Mouse (Mus musculus): ENCODE measurements around the gene Gm49391. TPM values are rescaled to one million over a fixed set of nuclear protein-coding genes. Genes with fewer than 3 reads are reported as not detected.
"Not testable (repeated sequence)": the region's sequence is repeated elsewhere in the genome, so short reads cannot be mapped to it uniquely, and the experiment has no call there.

Gene Gm49391
- polyA plus RNA-seq (2014; fragmentation: Nextera tagmentation; extraction: Ambion mirVana), result 2.0 TPM in 1 of 2 replicates, not detected in the other

DNA sequence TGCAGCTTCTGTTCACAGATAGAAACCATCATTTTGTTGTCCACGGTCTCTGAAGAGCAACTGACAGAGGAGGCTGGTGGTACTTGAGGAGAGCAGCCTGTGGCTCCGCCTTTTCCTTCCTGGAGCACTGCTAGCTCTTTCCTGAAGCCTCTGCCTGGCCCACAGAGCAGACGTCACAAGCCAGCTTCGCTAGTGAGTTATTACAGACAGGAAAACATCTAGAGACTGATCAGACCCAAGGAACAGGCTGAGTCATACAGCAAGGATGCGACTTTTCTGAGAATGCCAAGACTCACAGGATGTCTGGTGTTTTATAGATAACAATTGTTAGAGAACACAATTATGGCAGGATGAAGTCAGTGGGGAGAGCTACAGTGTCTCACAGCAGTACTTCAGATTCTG, at the start of gene Gm49391, which contains the start of gene Ctla2a:
Gm49391 (minus strand) TSS at position 72 of the 402 bp plus-strand sequence.
Ctla2a (minus strand) TSS at position 126 of the 402 bp plus-strand sequence.
- no peak within 1 kb of the TSS for H3K9ac ChIP-seq
- ATAC-seq (ENCODE audit: low FRiP score) (no peak), DNase-seq (ENCODE audit: low spot score) (no peak)
- 75% methylated on average over 5 of the region's 5 CpGs for WGBS
- no peak within 1 kb of the TSS for H3K4me2 ChIP-seq (replicated peaks)
- no peaks in the 10 kb centered on the region for H3K4me1 ChIP-seq (replicated peaks; ENCODE audit: control insufficient read depth, insufficient read depth, low read length)
- H3K4me3 ChIP-seq (replicated peaks; ENCODE audit: low read length), result no peak within 1 kb of the TSS
- H3K27me3 ChIP-seq (ENCODE audit: control insufficient read depth, insufficient read depth, low read length), result no peaks in the 10 kb centered on the region
- no peaks in the 10 kb centered on the region for H3K36me3 ChIP-seq (replicated peaks; ENCODE audit: control insufficient read depth, insufficient read depth)
- peaks cover 10% of the 10 kb centered on the region; the same call in 1 of the 2 replicates for H3K9me3 ChIP-seq (ENCODE audit: control insufficient read depth, low read length)
- H3K27ac ChIP-seq, result no peak within 1 kb of the TSS

DNA sequence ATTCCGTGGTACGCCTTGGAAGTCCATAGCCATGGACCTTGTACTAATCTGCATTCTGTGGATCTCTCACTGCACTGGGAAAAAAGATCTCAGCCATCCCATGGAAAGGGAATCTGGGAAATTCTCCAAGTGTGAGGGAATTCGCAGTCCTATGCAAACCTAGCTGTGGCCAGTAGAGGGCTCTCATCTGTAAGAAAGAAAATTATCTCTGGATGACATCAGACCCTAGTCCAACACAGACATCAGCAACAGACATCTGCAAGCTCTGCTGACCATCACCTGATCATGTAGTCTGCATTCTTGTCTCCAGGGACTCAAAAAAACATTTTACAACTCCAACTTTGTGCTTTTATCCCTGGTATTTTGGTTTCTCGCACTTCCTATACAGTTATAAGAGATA, 35.9 kb upstream of the Gm49391 start:
- H3K4me2 ChIP-seq (replicated peaks); H3K27ac ChIP-seq; DNase-seq (ENCODE audit: low spot score); H3K9ac ChIP-seq; H3K27me3 ChIP-seq (ENCODE audit: control insufficient read depth, insufficient read depth, low read length); H3K4me1 ChIP-seq (replicated peaks; ENCODE audit: control insufficient read depth, insufficient read depth, low read length); H3K4me3 ChIP-seq (replicated peaks; ENCODE audit: low read length); ATAC-seq (ENCODE audit: low FRiP score); H3K36me3 ChIP-seq (replicated peaks; ENCODE audit: control insufficient read depth, insufficient read depth); H3K9me3 ChIP-seq (ENCODE audit: control insufficient read depth, low read length): not testable (repeated sequence)
- WGBS, result 74% methylated on average over 4 of the region's 4 CpGs

DNA sequence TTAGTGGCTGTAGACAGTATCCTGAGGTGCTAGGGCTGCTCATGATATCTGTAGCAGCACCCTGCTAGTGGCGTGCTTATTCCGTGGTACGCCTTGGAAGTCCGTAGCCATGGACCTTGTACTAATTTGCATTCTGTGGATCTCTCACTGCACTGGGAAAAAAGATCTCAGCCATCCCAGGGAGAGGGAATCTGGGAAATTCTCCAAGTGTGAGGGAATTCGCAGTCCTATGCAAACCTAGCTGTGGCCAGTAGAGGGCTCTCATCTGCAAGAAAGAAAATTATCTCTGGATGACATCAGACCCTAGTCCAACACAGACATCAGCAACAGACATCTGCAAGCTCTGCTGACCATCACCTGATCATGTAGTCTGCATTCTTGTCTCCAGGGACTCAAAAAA, 27.6 kb upstream of the Gm49391 start:
- H3K27ac ChIP-seq; H3K4me3 ChIP-seq (replicated peaks; ENCODE audit: low read length); H3K4me2 ChIP-seq (replicated peaks); H3K4me1 ChIP-seq (replicated peaks; ENCODE audit: control insufficient read depth, insufficient read depth, low read length); DNase-seq (ENCODE audit: low spot score); H3K9me3 ChIP-seq (ENCODE audit: control insufficient read depth, low read length); H3K27me3 ChIP-seq (ENCODE audit: control insufficient read depth, insufficient read depth, low read length); H3K36me3 ChIP-seq (replicated peaks; ENCODE audit: control insufficient read depth, insufficient read depth); H3K9ac ChIP-seq; ATAC-seq (ENCODE audit: low FRiP score): not testable (repeated sequence)
- WGBS, result 35% methylated on average over 5 of the region's 5 CpGs

DNA sequence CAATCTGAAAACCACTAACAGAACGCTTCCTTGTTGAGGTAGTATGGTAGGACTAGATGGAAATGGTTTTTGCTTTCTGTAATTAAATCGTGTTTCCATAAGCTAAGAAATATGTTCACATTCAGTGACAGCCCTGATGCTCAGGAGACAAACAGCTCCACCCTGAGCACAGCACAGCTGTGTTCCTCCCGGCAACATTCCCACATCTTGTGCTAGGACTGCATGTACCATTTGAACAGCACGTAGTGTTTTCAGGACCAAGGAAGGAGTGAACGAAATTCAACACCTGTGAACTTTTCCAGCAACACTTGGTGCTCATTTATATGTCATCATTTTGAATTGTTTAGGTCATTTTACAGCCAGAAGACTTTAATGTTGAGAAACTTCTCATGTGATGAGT, 25.3 kb upstream of the Gm49391 start:
- Histone ChIP-seq H3K9ac (no peak overlapping the region), H3K27me3 (ENCODE audit: control insufficient read depth, insufficient read depth, low read length) (no peaks in the 10 kb centered on the region), H3K4me2 (replicated peaks) (no peak overlapping the region), H3K4me3 (replicated peaks; ENCODE audit: low read length) (no peak overlapping the region), H3K36me3 (replicated peaks; ENCODE audit: control insufficient read depth, insufficient read depth) (no peaks in the 10 kb centered on the region), H3K9me3 (ENCODE audit: control insufficient read depth, low read length) (peaks cover 25% of the 10 kb centered on the region), H3K4me1 (replicated peaks; ENCODE audit: control insufficient read depth, insufficient read depth, low read length) (no peaks in the 10 kb centered on the region), H3K27ac (no peak overlapping the region)
- DNase-seq (ENCODE audit: low spot score) (no peak), ATAC-seq (ENCODE audit: low FRiP score) (no peak)
- 71% methylated on average over 5 of the region's 5 CpGs for WGBS

DNA sequence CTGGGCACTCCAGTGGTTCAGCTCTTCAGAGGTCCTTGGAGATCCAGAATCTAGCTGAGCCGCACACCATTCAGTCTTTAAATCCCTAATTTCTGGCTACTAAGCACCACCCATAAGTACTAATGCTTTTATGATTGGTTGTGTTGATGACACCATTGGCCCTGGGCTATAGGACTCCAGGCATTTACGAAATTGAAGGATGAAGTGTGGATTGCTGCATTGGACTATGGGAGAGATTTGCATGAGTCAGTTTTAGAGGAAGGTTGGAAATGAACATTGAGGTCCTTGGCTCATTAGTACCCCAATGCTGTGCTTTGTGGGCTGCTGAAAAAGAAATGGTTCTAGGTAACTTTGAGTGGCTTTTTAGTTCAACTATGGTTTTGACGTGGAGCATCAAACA, 5.5 kb upstream of the Gm49391 start, which contains the start of gene Tpbpa:
Tpbpa (minus strand) TSS at position 101 of the 400 bp plus-strand sequence.
- not testable (repeated sequence) for H3K27me3 ChIP-seq (ENCODE audit: control insufficient read depth, insufficient read depth, low read length); H3K9ac ChIP-seq; H3K4me2 ChIP-seq (replicated peaks); H3K4me1 ChIP-seq (replicated peaks; ENCODE audit: control insufficient read depth, insufficient read depth, low read length); ATAC-seq (ENCODE audit: low FRiP score); H3K36me3 ChIP-seq (replicated peaks; ENCODE audit: control insufficient read depth, insufficient read depth); H3K27ac ChIP-seq; H3K4me3 ChIP-seq (replicated peaks; ENCODE audit: low read length); DNase-seq (ENCODE audit: low spot score)
- WGBS, result 80% methylated on average over 3 of the region's 3 CpGs
- H3K9me3 ChIP-seq (ENCODE audit: control insufficient read depth, low read length), result peaks cover 24% of the 10 kb centered on the region

DNA sequence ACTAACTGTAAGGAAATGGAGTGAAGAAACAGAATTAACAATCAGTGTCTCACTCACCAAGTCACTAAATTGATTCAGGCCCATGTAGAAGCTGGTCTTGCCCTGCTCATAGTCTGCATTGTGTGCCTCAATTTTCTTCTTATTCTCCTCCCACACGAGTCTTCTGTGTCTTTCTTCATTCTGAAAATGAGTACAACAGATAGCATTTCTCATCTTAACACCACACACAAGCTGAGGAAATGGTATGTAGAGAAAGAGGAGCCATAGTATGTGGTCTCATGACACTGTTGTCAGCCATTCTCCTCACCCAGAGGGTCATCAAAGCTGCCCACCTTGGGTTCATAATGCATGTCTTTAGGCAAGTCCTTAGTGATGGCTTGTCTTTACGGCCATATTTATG, 881 bp downstream of the Gm49391 start, which contains the start of gene Gm49393:
Gm49393 (minus strand) TSS at position 101 of the 400 bp plus-strand sequence.
- not testable (repeated sequence) for H3K4me1 ChIP-seq (replicated peaks; ENCODE audit: control insufficient read depth, insufficient read depth, low read length); DNase-seq (ENCODE audit: low spot score); ATAC-seq (ENCODE audit: low FRiP score); H3K27me3 ChIP-seq (ENCODE audit: control insufficient read depth, insufficient read depth, low read length); H3K4me3 ChIP-seq (replicated peaks; ENCODE audit: low read length); H3K9ac ChIP-seq; H3K4me2 ChIP-seq (replicated peaks); H3K27ac ChIP-seq; H3K36me3 ChIP-seq (replicated peaks; ENCODE audit: control insufficient read depth, insufficient read depth); H3K9me3 ChIP-seq (ENCODE audit: control insufficient read depth, low read length)
- WGBS, result 72% methylated on average over 2 of the region's 2 CpGs

DNA sequence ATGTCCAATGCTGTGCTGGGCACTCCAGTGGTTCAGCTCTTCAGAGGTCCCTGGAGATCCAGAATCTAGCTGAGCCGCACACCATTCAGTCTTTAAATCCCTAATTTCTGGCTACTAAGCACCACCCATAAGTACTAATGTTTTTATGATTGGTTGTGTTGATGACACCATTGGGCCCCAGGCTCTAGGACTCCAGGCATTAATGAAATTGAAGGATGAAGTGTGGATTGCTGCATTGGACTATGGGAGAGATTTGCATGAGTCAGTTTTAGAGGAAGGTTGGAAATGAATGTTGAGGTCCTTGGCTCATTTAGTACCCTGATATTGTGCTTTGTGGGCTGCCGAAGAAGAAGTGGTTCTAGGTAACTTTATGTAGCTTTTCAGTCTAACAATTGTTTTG, 31.6 kb downstream of the Gm49391 start, which contains the start of gene Tpbpb:
Tpbpb (minus strand) TSS at position 101 of the 400 bp plus-strand sequence.
- H3K27me3 ChIP-seq (ENCODE audit: control insufficient read depth, insufficient read depth, low read length); ATAC-seq (ENCODE audit: low FRiP score); H3K9ac ChIP-seq; H3K27ac ChIP-seq; H3K4me2 ChIP-seq (replicated peaks); H3K9me3 ChIP-seq (ENCODE audit: control insufficient read depth, low read length); DNase-seq (ENCODE audit: low spot score); H3K36me3 ChIP-seq (replicated peaks; ENCODE audit: control insufficient read depth, insufficient read depth); H3K4me3 ChIP-seq (replicated peaks; ENCODE audit: low read length); H3K4me1 ChIP-seq (replicated peaks; ENCODE audit: control insufficient read depth, insufficient read depth, low read length): not testable (repeated sequence)
- WGBS, result 82% methylated on average over 2 of the region's 2 CpGs

DNA sequence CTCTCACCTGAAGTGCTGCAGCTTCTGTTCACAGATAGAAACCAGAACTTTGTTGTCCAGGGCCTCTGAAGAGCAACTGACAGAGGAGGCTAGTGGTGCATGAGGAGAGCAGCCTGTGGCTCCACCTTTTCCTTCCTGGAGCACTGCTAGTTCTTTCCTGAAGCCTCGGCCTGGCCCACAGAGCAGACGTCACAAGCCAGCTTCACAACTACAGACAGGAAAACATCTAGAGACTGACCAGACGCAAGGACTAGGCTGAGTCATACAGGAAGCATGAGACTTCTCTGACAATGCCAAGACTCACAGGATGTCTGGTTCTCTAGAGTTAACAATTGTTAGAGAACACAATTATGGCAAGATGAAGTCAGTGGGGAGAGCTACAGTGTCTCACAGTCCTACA, 39.0 kb downstream of the Gm49391 start, which contains the start of gene Ctla2b:
Ctla2b (minus strand) TSS at position 120 of the 400 bp plus-strand sequence.
- ATAC-seq (ENCODE audit: low FRiP score) (no peak), DNase-seq (ENCODE audit: low spot score) (no peak)
- Histone ChIP-seq H3K27me3 (ENCODE audit: control insufficient read depth, insufficient read depth, low read length) (no peaks in the 10 kb centered on the region), H3K9ac (no peak within 1 kb of the TSS), H3K36me3 (replicated peaks; ENCODE audit: control insufficient read depth, insufficient read depth) (no peaks in the 10 kb centered on the region), H3K4me2 (replicated peaks) (no peak within 1 kb of the TSS), H3K4me1 (replicated peaks; ENCODE audit: control insufficient read depth, insufficient read depth, low read length) (no peaks in the 10 kb centered on the region), H3K9me3 (ENCODE audit: control insufficient read depth, low read length) (0 out of 2 replicates have a peak, but pooled peaks cover 3% of the 10 kb centered on the region), H3K27ac (no peak within 1 kb of the TSS), H3K4me3 (replicated peaks; ENCODE audit: low read length) (no peak within 1 kb of the TSS)
- WGBS, result 88% methylated on average over 3 of the region's 3 CpGs

DNA sequence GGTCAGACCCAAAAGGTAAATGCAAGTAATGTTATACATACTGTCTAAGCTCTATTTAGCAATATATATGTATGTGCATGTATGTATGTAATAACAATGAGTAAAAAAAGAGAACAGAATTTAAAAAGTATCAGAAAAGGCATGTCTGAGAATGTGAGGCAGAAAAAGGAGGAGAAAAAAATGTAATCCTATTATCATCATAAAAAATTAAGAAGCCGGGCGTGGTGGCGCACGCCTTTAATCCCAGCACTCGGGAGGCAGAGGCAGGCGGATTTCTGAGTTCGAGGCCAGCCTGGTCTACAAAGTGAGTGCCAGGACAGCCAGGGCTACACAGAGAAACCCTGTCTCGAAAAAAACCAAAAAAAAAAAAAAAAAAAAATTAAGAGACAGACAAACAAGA, 39.6 kb downstream of the Gm49391 start, which contains the start of gene Gm49392:
Gm49392 (minus strand) TSS at position 101 of the 400 bp plus-strand sequence.
- H3K9me3 ChIP-seq (ENCODE audit: control insufficient read depth, low read length); DNase-seq (ENCODE audit: low spot score); H3K4me2 ChIP-seq (replicated peaks); H3K4me1 ChIP-seq (replicated peaks; ENCODE audit: control insufficient read depth, insufficient read depth, low read length); H3K27ac ChIP-seq; H3K9ac ChIP-seq; ATAC-seq (ENCODE audit: low FRiP score); H3K4me3 ChIP-seq (replicated peaks; ENCODE audit: low read length); H3K27me3 ChIP-seq (ENCODE audit: control insufficient read depth, insufficient read depth, low read length); H3K36me3 ChIP-seq (replicated peaks; ENCODE audit: control insufficient read depth, insufficient read depth): not testable (repeated sequence)
- WGBS, result 94% methylated on average over 5 of the region's 8 CpGs
